Mouse (Mus musculus): ENCODE measurements around the gene Bptf. TPM values are rescaled to one million over a fixed set of nuclear protein-coding genes. Genes with fewer than 3 reads are reported as not detected.
"Not testable (repeated sequence)": the region's sequence is repeated elsewhere in the genome, so short reads cannot be mapped to it uniquely, and the experiment has no call there.

Gene Bptf
- total RNA-seq, 2 experiments from 2014 or later = 18.1 to 20.0 TPM

DNA sequence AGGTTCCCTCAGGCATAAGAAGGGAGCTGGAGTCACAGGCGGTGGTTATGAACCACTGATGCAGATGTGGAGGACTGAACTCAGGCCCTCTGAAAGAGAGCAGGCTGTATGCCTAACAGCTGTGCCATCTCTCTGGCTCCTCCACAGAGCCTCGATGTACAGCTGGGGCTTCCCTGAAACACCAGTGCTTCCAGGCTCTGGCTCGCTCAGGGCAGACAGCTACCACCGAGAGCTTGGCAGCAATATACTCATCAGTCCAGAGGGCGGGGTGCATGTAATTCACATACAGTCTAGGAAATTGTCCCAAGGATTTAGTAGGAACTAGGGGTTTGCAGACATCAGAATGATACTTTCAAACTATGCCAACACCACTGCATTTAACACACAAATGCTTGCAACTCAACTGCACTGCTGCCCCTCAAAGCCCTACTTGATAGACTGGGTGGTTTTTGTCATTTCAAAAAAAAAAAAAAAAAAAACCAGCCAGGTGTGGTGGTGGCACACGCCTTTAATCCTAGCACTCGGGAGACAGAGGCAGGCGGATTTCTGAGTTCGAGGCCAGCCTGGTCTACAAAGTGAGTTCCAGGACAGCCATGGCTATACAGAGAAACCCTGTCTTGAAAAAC, 145.8 kb downstream of the Bptf start:
- not testable (repeated sequence) for DNase-seq

Other genes starting within 250 kb of the Bptf start
- 10 to 100 TPM; 22.3 to 23.7 TPM for gene Smurf2, start 211.4 kb downstream of the Bptf start, total RNA-seq (2021)
- 10 to 100 TPM; 10.9 to 17.1 TPM for gene Kpna2, start 132.6 kb downstream of the Bptf start, total RNA-seq (2021)
- 1 to 10 TPM in 1 of 2 experiments, under 1 TPM in 1; 0.92 to 1.4 TPM for gene 1810010H24Rik, start 106.4 kb downstream of the Bptf start, total RNA-seq (2021)
- 1 to 10 TPM; 9.7 to 9.9 TPM for gene Nol11, start 57.3 kb upstream of the Bptf start, total RNA-seq (2021)